Comparison of ENCODE assay signal across 9 mouse cellular contexts in the genomic region with DNA sequence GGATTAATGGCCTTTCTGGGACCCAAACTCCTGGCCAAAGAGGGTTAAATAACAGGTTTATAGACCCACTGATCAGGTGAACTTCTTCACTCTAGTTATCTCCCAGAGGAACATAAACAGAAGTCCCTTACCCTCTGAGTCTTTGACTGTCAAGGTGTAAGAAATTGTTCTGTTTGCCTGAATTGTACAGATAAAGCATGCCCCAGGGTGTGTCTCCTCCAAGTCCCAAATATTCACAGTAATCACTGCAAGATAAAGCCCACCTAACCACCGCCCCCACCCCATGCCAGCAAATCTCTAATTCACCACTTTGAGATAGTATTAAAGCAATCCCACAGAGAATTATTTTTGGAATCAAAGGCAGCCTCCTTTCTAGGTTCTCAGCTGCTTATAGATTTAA. TPM values are rescaled to one million over a fixed set of nuclear protein-coding genes. Genes with fewer than 3 reads are reported as not detected.
DNase-seq lines count a peak whose midpoint lies in the region; ATAC-seq and TF ChIP-seq lines count a peak whose summit lies in the region.
"Had no signal": no experiment of that assay in that cellular context is flagged by ENCODE, and none has a peak within 500 bp of the region (broad histone marks: within the 10 kb centered on the region; RNA-seq: fewer than 3 reads in every experiment).

No protein-coding gene starts in this region.

- peaks cover 32% of the 10 kb centered on the region for H3K4me1 ChIP-seq in lung, embryonic 15.5 days
- peaks cover 41% of the 10 kb centered on the region for H3K4me1 ChIP-seq in forebrain, embryonic 13.5 days
- H3K4me1 ChIP-seq in limb, embryonic 14.5 days (ENCODE audit: control insufficient read depth, insufficient read depth, low read length) = peaks cover 8% of the 10 kb centered on the region
- peaks cover 42% of the 10 kb centered on the region for H3K4me1 ChIP-seq in neural tube, embryonic 15.5 days

- H3K4me3 ChIP-seq in lung, embryonic 15.5 days = peak overlapping the region; percentile 94
- peak overlapping the region; percentile 62 for H3K4me3 ChIP-seq in forebrain, embryonic 13.5 days
- peak overlapping the region; percentile 88 for H3K4me3 ChIP-seq in limb, embryonic 14.5 days (replicated peaks; ENCODE audit: low read length)
- peak overlapping the region; percentile 91 for H3K4me3 ChIP-seq in neural tube, embryonic 15.5 days (replicated peaks)

- ATAC-seq in lung, embryonic 15.5 days (ENCODE audit: borderline replicate concordance, extremely low read depth, low FRiP score, low TSS enrichment) = no peak
- no peak for ATAC-seq in forebrain, embryonic 13.5 days
- no peak for ATAC-seq in limb, embryonic 14.5 days (ENCODE audit: low FRiP score, low read depth)
- ATAC-seq in neural tube, embryonic 15.5 days (ENCODE audit: low FRiP score) = no peak

- H3K4me2 ChIP-seq in lung, embryonic 15.5 days = peak overlapping the region; percentile 78
- peak overlapping the region; percentile 92 for H3K4me2 ChIP-seq in forebrain, embryonic 13.5 days
- peak overlapping the region; percentile 82 for H3K4me2 ChIP-seq in limb, embryonic 14.5 days (replicated peaks; ENCODE audit: low read depth, low read length, severe bottlenecking)
- H3K4me2 ChIP-seq in neural tube, embryonic 15.5 days = peak overlapping the region; percentile 61

- peaks cover 54% of the 10 kb centered on the region for H3K36me3 ChIP-seq in lung, embryonic 15.5 days
- peaks cover 64% of the 10 kb centered on the region for H3K36me3 ChIP-seq in forebrain, embryonic 13.5 days (ENCODE audit: poor library complexity, severe bottlenecking)
- peaks cover 56% of the 10 kb centered on the region for H3K36me3 ChIP-seq in limb, embryonic 14.5 days (ENCODE audit: control insufficient read depth, insufficient read depth, low read length)
- H3K36me3 ChIP-seq in neural tube, embryonic 15.5 days = peaks cover 50% of the 10 kb centered on the region

- no peaks in the 10 kb centered on the region for H3K9me3 ChIP-seq in lung, embryonic 15.5 days
- H3K9me3 ChIP-seq in forebrain, embryonic 13.5 days (replicated peaks) = no peaks in the 10 kb centered on the region
- H3K9me3 ChIP-seq in limb, embryonic 14.5 days (ENCODE audit: control insufficient read depth, low read length) = no peaks in the 10 kb centered on the region
- no peaks in the 10 kb centered on the region for H3K9me3 ChIP-seq in neural tube, embryonic 15.5 days (replicated peaks)

- 0 out of 2 replicates have a peak overlapping the region, but pooled peaks have one; percentile 99 for H3K27ac ChIP-seq in lung, embryonic 15.5 days
- 0 out of 2 replicates have a peak overlapping the region, but pooled peaks have one; percentile 93 for H3K27ac ChIP-seq in forebrain, embryonic 13.5 days
- H3K27ac ChIP-seq in limb, embryonic 14.5 days (replicated peaks; ENCODE audit: low read depth, low read length) = no peak overlapping the region
- H3K27ac ChIP-seq in neural tube, embryonic 15.5 days (replicated peaks) = no peak overlapping the region

- 59% methylated on average over 1 of the region's 1 CpGs for WGBS in lung, embryonic 15.5 days
- WGBS in forebrain, embryonic 13.5 days = 84% methylated on average over 1 of the region's 1 CpGs
- 79% methylated on average over 1 of the region's 1 CpGs for WGBS in limb, embryonic 14.5 days
- WGBS in neural tube, embryonic 15.5 days = 88% methylated on average over 1 of the region's 1 CpGs

- peak overlapping the region; percentile 84 for H3K9ac ChIP-seq in lung, embryonic 15.5 days
- peak overlapping the region; percentile 90 for H3K9ac ChIP-seq in forebrain, embryonic 13.5 days
- peak overlapping the region; percentile 90 for H3K9ac ChIP-seq in limb, embryonic 14.5 days (ENCODE audit: low read depth, low read length, severe bottlenecking)
- H3K9ac ChIP-seq in neural tube, embryonic 15.5 days (replicated peaks) = peak overlapping the region; percentile 89

- DNase-seq in lung, postnatal 36 days = no peak
- DNase-seq in limb, embryonic 14.5 days (ENCODE audit: low spot score) = no peak
- DNase-seq in cerebellum, postnatal 14 days = no peak
- no peak for DNase-seq in spleen, adult 18-20 months
- no peak for DNase-seq in gastrocnemius, adult 18-20 months (ENCODE audit: low spot score)
- DNase-seq: kidney, adult 18-20 months had no signal

- H3K27me3 ChIP-seq in lung, embryonic 15.5 days = no peaks in the 10 kb centered on the region
- H3K27me3 ChIP-seq in forebrain, embryonic 13.5 days = no peaks in the 10 kb centered on the region
- H3K27me3 ChIP-seq in limb, embryonic 14.5 days (ENCODE audit: control insufficient read depth, insufficient read depth, low read length) = no peaks in the 10 kb centered on the region
- H3K27me3 ChIP-seq in neural tube, embryonic 15.5 days (replicated peaks) = no peaks in the 10 kb centered on the region

- TF ChIP-seq POLR2A in limb, embryonic 14.5 days (IDR thresholded peaks at IDR 0.05; ENCODE audit: borderline replicate concordance, extremely low read depth, insufficient read depth, insufficient read length) = no peak

RNA-seq across cellular contexts. Expression of gene Zfp319, which starts 1.4 kb away (rescaled TPM):
- 8.2 and 9.4 TPM in 2 replicates for polyA plus RNA-seq in lung, embryonic 15.5 days (2015; fragmentation: Nextera tagmentation; extraction: Ambion mirVana)
- 15.3 and 16.0 TPM in 2 replicates for polyA plus RNA-seq in forebrain, embryonic 13.5 days (2015; fragmentation: Nextera tagmentation; extraction: Ambion mirVana)
- 13.8 and 17.4 TPM in 2 replicates for polyA plus RNA-seq in limb, embryonic 14.5 days (2012; rRNA removed)
- 8.4 and 9.2 TPM in 2 replicates for polyA plus RNA-seq in limb, embryonic 14.5 days (2014; fragmentation: Nextera tagmentation; extraction: Ambion mirVana)
- 12.4 and 12.6 TPM in 2 replicates for polyA plus RNA-seq in neural tube, embryonic 15.5 days (2015; fragmentation: Nextera tagmentation; extraction: Ambion mirVana)
- 1 to 10 TPM; 2.8 to 3.2 TPM for total RNA-seq in gastrocnemius, adult 18-20 months (2021)

RNA-seq across cellular contexts. Expression of gene Usb1, which starts 1.7 kb away (rescaled TPM):
- 39.6 and 40.4 TPM in 2 replicates for polyA plus RNA-seq in lung, embryonic 15.5 days (2015; fragmentation: Nextera tagmentation; extraction: Ambion mirVana)
- 43.7 and 45.8 TPM in 2 replicates for polyA plus RNA-seq in forebrain, embryonic 13.5 days (2015; fragmentation: Nextera tagmentation; extraction: Ambion mirVana)
- 46.6 and 61.0 TPM in 2 replicates for polyA plus RNA-seq in limb, embryonic 14.5 days (2012; rRNA removed)
- polyA plus RNA-seq in limb, embryonic 14.5 days (2014; fragmentation: Nextera tagmentation; extraction: Ambion mirVana) = 34.7 and 38.0 TPM in 2 replicates
- 30.1 and 33.0 TPM in 2 replicates for polyA plus RNA-seq in neural tube, embryonic 15.5 days (2015; fragmentation: Nextera tagmentation; extraction: Ambion mirVana)
- 1 to 10 TPM; 4.8 to 5.7 TPM for total RNA-seq in gastrocnemius, adult 18-20 months (2021)

RNA-seq across cellular contexts. Expression of gene Tepp, which starts 20.0 kb away (rescaled TPM):
- 0.63 and 0.64 TPM in 2 replicates for polyA plus RNA-seq in lung, embryonic 15.5 days (2015; fragmentation: Nextera tagmentation; extraction: Ambion mirVana)
- 0.39 and 1.1 TPM in 2 replicates for polyA plus RNA-seq in forebrain, embryonic 13.5 days (2015; fragmentation: Nextera tagmentation; extraction: Ambion mirVana)
- polyA plus RNA-seq in limb, embryonic 14.5 days (2012; rRNA removed) = 0.85 and 1.3 TPM in 2 replicates
- 0.47 TPM in 1 of 2 replicates, not detected in the other for polyA plus RNA-seq in limb, embryonic 14.5 days (2014; fragmentation: Nextera tagmentation; extraction: Ambion mirVana)
- 1.7 and 2.5 TPM in 2 replicates for polyA plus RNA-seq in neural tube, embryonic 15.5 days (2015; fragmentation: Nextera tagmentation; extraction: Ambion mirVana)
- total RNA-seq in gastrocnemius, adult 18-20 months (2021) = not detected

RNA-seq across cellular contexts. Expression of gene Mmp15, which starts 21.7 kb away (rescaled TPM):
- polyA plus RNA-seq in lung, embryonic 15.5 days (2015; fragmentation: Nextera tagmentation; extraction: Ambion mirVana) = 18.1 and 20.4 TPM in 2 replicates
- polyA plus RNA-seq in forebrain, embryonic 13.5 days (2015; fragmentation: Nextera tagmentation; extraction: Ambion mirVana) = 10.9 and 11.2 TPM in 2 replicates
- 12.6 and 16.9 TPM in 2 replicates for polyA plus RNA-seq in limb, embryonic 14.5 days (2012; rRNA removed)
- polyA plus RNA-seq in limb, embryonic 14.5 days (2014; fragmentation: Nextera tagmentation; extraction: Ambion mirVana) = 10.5 and 11.8 TPM in 2 replicates
- polyA plus RNA-seq in neural tube, embryonic 15.5 days (2015; fragmentation: Nextera tagmentation; extraction: Ambion mirVana) = 20.9 and 21.4 TPM in 2 replicates
- total RNA-seq in gastrocnemius, adult 18-20 months (2021) = 10 to 100 TPM; 16.8 to 17.8 TPM

RNA-seq across cellular contexts. Expression of gene Cngb1, which starts 24.0 kb away (rescaled TPM):
- polyA plus RNA-seq in lung, embryonic 15.5 days (2015; fragmentation: Nextera tagmentation; extraction: Ambion mirVana) = 0.25 and 0.99 TPM in 2 replicates
- 0.43 and 0.57 TPM in 2 replicates for polyA plus RNA-seq in forebrain, embryonic 13.5 days (2015; fragmentation: Nextera tagmentation; extraction: Ambion mirVana)
- polyA plus RNA-seq in limb, embryonic 14.5 days (2012; rRNA removed) = 0.24 and 0.67 TPM in 2 replicates
- polyA plus RNA-seq in limb, embryonic 14.5 days (2014; fragmentation: Nextera tagmentation; extraction: Ambion mirVana) = 0.52 and 0.55 TPM in 2 replicates
- 0.26 and 0.86 TPM in 2 replicates for polyA plus RNA-seq in neural tube, embryonic 15.5 days (2015; fragmentation: Nextera tagmentation; extraction: Ambion mirVana)
- total RNA-seq in gastrocnemius, adult 18-20 months (2021) = under 1 TPM; 0.05 to 0.07 TPM

Comparison
In these comparisons a context has a peak if more than half of its experiments do, and no peak if none do; other contexts are left out.
1. H3K27ac ChIP-seq: peak in lung, embryonic 15.5 days (single experiment) and forebrain, embryonic 13.5 days (single experiment); none in limb, embryonic 14.5 days (single experiment) and neural tube, embryonic 15.5 days (single experiment).
2. Peak in every context shown above with its lines, with median percentiles within 50 percentile points of each other: H3K4me2 ChIP-seq, H3K4me3 ChIP-seq and H3K9ac ChIP-seq.